Mouse (Mus musculus): ENCODE measurements around the gene Cyfip2.
A peak's percentile ranks its signal among the peaks of the same experiment; 100 is the strongest.

Gene Cyfip2

DNA sequence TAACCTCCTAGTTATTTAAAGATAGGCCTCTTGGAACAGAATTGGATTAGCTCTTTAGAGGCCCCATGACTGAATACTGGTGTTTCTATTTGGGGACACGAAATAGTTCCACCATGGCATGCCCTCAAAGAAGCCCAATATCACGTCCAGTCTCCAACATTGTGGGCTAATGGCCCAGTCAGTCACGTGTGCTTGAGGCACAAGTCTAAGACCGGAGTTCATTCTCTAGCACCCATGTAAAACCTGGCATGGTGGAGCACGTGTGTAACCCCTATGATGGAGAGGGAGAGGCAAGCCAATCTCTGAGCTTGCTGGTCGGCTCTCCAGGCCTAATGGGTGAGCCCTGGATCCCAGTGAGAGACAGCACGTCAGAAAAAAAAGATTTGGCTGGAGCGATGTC lies 36.5 kb downstream of the Cyfip2 start:
- DNase-seq (ENCODE audit: low spot score), result no peak

DNA sequence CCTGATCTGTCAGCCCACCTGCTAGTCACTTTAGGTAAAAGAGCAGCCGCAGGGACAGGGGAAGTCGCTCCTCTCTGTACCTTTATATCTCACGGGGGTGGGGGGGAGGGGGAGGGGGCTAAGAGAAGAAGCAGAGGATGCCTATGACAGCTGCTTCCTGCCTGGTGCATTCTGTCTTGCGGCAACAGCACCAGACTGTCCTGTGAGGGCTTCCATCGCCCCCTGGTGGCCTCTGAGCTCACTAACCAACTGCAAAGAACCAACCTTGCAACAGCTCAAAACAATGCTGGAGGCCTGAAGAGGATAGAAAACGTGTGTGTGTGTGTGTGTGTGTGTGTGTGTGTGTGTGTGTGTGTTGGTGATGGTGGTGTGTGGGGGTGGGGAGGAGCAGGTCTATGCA lies 37.4 kb downstream of the Cyfip2 start:
- peak; percentile 77 for DNase-seq (ENCODE audit: low spot score)

DNA sequence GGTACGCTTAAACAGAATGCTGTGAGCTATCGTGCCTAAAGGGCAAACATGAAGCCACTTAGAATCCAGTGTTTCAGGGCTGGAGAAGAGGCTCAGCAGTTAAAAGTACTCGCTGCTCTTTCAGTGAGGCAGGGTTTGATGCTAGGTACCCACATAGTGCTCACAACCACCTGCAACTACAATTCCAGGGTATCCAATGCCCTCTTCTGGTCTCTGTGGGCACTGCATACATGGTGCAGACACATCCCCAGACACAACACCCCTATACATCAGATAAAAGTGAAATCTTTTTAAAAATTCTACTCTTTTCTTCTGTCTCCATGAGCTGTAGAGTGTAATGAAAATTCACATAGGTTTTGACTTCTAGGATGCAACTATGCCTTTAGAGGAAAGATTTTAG lies 38.7 kb downstream of the Cyfip2 start:
- no peak for DNase-seq (ENCODE audit: low spot score)

DNA sequence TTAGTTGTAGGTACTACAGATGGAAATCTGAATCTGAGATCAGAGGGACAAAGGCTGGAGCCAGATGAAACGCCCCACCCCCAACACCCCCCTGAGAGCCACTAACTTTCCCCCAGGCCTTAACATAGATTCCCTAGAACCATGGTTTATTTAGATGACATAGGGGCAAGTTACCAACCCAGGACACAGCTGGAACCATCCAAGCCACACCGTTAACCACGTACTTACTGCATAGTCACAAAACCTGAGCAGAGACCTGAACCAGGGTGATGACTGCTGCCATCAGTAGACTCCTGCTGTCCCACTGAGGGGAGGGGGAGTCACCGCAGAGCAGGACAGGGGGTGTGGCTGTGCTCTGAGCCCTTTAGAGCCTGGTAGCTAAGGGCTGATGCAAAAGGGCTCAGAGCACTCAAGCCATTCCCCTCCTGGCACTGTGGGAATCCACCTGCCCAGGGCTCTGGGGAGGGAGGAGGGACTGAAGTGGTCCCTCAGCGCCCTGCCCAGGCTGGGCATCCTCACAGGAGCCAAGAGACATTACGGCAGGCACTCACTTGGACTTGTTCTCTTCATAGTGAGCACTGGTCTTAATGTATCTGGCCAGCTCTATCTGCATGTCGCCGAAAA lies 40.5 kb downstream of the Cyfip2 start:
- no peak for DNase-seq (ENCODE audit: low spot score)

DNA sequence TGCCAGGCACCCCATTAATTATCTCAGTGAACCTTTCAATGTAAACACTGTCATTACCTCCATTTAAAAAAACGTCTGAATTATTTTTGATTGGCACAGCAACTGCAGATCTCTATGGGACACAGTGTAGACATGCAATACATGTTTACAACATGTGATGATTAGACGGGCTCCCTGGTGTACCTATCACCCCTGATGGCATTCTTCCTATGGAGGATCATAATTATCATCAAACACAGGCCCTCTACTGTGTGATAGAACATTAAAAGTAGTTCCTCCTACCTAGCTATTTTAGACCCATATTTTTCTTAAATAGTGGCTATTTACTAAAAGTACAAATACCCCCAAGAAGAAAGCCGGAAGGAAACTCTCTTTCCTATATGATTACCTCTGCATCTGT lies 42.8 kb downstream of the Cyfip2 start:
- no peak for DNase-seq (ENCODE audit: low spot score)

DNA sequence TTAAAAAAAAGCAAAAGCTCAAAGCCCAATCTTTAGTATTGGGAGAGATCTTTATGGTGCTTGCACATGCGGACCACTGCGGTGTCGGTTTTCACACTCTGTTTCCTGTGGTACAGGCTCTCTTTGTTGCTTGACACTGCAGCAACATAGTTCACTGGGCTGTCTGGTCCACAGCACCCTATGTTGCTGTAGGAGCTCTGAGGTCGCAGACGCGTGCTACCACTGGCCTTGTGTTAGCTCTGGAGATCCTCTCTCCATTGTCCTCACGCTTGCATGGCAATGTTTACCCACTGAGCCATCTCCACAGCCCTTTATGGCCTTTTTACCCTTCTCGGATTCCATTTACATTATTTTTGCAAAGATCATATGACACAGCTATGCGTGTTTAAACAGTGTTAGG lies 43.3 kb downstream of the Cyfip2 start:
- DNase-seq (ENCODE audit: low spot score), result no peak

DNA sequence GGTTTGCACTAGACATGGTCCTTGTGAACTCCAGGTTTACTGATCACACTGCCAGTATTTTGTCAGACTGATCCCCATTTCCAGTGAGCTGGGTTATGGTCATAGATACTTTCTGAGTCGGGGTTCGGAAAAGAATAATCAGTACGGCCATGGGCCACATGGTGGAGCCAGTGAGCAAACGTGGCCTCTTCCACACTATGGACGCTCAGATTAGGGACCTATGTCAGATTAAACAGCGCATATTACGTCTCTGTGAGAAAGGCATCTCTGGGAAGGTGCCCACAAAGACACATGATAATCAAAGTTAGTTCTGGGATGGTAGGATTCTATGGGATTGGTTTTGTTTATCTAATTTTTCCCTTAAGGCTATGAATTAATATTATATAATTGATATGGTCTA lies 43.7 kb downstream of the Cyfip2 start:
- peak; percentile 59 for DNase-seq (ENCODE audit: low spot score)

DNA sequence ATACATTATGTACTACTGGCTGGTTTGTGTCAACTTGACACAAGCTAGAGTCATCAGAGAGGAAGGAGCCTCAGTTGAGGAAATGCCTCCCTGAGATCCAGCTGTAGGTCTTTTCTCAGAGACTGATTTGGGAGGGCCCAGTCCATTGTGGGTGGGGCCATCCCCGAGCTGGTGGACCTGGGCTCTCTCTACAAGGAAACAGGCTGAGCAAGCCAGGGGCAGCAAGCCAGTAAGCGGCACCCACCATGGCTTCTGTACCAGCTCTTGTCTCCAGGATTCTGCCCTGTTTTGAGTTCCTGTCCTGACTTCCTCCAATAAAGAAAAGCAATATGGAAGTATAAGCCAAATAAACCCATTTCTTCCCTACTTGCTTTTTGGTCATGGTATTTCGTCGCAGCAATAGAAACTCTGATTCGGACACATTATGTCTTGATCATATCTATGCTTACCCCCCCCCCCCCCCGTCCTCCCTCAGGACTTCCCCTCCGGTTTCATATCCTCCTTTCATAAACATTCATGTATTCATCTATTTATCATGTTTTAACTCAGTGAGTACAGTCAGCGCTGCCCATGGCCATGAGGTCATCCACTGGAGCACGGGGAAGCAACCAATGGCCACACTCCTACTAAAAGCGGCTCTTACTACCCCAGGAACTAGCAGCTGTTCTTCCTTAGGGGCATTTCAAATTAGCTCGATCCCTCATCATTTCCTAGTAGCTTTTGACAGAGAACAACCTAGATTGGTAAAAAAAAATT lies 47.5 kb downstream of the Cyfip2 start:
- DNase-seq (ENCODE audit: low spot score), result no peak

DNA sequence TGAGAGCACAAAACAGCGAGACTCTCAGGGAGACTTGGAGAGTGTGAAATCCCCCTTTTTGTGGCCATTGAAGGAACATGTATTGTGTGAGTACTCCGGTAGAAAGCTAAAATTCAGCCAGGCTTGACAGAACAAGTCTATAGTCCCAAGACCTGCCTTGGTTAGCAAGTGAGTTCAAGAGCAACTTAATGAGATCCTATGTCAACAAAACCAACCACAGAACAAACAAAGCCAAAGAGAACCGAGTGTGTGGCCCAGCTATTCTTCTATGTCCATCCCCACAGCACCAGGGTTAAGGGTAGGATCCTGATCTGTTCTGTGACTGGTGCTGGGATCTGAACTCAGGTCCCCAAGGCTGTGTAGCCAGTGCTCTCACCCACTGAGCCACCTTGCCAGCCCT lies 48.1 kb downstream of the Cyfip2 start:
- DNase-seq (ENCODE audit: low spot score), result no peak

DNA sequence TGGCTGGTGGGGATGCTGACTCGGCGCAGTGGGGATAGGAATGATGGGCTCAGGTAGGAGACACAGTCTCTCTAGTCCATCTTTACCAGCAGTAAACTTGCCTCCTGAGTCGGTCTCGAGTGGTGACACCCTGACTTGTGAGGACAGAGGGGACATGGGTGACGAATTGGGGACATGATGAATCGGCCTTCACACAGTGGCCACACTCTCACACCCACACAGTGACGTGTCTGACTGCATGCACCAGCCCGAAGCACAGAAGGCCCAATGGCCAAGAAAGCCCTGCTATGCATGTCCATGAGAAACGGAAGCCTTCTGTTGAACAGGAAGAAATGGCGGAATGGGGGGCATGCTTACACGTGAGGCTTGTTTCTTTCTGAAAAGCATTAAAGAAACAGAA lies 49.4 kb downstream of the Cyfip2 start:
- DNase-seq (ENCODE audit: low spot score), result no peak

DNA sequence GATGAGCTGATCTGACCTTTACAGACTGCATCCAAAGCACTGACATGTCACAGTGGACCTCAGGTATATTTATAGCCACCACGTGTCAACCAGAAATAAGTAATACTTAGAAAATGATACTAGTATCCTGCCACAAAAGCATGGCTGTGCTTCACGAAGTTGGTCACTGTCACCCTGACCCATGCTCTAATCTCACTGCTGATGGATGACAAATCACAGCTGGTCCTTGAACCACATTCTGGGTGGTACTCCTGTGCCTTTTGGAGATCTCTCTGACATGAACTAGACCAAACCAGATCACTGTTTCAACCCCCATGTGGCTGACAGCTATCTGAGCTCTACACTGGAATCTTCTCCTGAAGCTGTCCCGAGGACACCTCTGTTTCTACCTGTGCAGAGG lies 49.8 kb downstream of the Cyfip2 start:
- no peak for DNase-seq (ENCODE audit: low spot score)

DNA sequence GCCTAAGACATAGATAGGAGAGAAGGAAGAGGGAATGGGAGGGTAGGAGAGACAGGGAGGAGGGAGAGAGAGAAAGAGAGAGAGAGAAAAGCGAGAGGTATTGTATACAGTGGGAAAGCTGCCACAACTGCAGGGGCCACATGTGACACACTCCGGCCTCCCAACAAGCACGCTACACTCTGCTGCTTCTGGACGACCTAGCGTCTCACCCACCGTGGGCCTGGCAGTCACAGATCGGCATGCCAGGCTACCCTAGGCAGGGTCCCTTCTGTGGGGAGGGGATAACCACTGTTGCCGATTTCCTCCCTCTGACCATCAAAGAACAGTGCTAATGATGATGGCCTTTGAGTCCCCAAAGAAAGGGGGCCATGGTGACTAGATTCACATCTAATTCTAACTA lies 53.9 kb downstream of the Cyfip2 start:
- no peak for DNase-seq (ENCODE audit: low spot score)

DNA sequence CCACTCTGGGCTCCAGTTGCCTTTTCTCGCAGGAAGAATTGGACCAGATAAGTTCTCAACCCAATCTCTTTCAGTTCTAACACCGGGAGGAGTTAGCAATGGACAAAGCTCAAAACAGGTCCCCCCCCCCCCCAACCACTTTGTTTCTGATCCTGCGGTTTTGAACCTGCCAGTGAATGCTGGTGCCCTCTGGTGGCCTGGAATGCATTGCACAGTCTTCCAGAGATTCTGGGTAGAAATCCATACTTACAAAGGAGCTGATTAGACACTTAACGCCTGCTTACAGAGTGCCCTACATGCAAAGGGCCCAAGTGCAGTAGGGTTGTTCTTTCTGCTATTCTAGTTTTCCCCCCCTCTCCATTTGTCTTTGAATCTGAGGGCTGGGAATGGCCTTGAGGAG lies 54.5 kb downstream of the Cyfip2 start:
- DNase-seq (ENCODE audit: low spot score), result peak; percentile 14

DNA sequence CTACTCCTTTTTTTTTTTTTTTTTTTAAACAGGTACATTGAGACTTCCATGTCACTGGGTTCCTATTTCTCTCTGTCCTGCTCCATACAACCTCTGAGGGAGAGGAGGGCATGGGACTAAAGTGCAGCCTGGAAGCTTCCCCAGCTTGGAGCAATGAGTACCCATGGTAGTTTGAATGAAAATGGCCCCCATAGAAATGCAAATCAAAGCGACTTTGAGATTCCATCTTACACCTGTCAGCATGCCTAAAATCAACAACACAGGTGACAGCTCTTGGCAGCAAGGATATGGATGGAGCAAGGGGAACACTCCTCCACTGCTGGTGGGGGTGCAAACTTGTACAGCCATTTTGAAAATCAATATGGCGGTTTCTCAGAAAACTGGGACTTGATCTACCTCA lies 57.4 kb downstream of the Cyfip2 start:
- no peak for DNase-seq (ENCODE audit: low spot score)

DNA sequence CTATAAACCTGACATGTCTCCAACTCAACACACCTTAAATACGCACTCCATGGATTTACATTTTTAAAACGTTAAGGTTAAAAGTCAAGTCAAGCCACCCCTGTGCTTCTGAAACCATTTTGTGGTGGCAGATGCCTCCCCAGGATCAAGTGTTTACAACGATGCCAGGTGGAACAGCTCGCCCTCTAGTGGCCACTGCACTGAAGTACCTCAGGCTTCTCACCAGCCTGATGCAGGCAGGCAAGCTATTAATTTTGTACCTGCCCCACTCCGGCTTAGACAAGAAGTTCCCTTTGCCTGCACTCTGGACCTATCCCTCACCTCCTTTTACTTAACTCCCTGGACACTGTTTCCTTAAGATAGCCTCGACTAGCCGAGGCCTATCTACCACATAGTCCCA lies 60.7 kb downstream of the Cyfip2 start:
- DNase-seq (ENCODE audit: low spot score), result peak; percentile 66

DNA sequence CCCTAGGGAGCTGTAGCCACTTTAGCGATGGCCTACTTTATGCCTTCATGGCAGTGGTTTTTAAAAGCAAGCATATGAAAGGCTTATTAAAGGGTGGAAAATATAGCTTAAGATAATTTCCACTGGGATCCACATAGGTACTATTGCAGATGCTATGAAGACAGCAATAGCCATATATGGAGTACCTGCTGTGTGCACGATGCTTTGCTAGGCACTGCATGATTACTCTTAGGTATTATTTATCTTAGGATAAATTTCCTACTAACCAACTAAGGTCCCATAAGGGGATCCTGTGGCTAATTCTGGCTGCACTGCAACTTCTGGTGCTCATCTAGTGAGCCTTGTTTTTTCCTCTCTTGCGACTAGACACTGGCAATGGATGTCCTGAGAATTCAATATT lies 64.3 kb downstream of the Cyfip2 start:
- DNase-seq (ENCODE audit: low spot score), result no peak

DNA sequence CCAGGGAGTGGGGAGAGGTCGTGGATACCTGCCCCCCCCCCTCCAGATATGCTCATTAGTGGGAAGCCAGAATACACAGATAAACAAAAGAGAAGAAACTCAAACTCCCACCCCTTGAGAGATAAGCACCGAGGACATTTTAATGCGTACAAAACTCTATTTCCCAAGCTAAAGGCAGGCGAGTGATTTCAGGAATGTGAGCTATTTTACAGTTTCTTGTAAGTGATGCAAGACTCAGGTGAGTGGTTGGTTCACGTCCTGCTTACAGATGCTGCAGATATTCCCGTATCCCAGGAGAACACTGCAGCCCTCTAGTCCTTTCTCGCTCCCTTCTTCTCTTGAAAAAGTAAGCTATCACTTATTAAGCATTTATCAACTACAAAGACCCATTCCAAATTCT lies 66.3 kb downstream of the Cyfip2 start:
- no peak for DNase-seq (ENCODE audit: low spot score)

DNA sequence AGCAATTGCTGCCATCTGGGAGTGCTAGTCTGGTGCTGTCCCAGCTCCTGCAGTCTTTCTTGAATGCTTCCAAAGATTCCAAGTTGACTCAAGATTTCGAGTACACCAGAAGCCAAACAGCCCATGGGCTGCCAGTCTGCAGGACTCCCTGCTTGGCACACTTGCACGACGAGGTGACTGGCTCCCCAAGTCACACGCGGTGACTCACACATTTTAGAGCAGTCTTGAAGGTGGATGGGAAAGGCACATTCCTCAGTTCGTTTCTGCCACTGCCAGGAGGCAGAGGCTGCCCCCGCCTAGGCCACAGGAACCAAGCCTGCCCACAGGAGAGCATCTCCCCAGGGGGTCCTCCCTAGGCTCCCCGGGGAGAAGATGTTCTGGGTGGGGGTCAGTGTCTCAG lies 66.7 kb downstream of the Cyfip2 start:
- DNase-seq (ENCODE audit: low spot score), result no peak

DNA sequence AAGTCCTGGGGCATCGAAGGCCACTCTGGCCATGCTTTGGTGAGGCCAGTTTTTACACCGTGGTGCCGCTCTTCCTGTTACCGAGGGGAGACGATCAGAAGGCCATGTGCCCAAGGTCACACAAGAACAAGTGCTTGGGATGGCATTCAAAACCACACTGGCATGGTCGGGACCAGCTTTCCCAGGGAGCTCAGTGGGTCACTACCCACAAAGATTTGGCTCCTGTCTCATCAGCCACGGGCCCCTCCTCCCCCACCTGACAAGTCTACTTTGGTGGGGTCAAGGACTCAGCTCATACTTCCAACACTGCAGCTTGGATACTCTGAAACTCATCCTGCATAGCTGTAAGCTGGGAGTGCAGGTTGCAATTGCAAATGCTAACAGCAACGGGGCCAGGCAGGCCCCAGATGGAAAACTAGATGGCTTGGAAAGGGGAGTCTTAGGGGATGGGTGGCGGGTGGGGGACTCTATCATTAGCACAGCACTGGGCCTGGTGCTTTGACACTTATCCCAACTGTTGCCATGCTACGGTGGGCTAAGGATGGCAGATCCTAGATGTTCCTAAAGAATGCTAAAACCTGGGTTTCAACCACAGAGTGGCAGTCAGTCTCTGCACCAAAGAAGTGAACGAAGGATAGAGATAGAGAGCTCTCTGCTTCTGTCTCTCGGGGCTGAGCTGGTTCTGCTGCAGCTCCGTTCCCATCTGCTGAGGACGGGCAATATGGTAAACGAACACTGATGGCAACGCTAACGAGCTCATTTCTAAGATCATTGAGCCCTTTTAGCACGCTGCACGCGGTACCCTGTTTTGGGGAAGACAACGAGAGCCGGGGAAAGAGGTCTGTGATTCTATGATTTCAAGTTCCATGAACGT lies 67.7 kb downstream of the Cyfip2 start:
- no peak for DNase-seq (ENCODE audit: low spot score)

DNA sequence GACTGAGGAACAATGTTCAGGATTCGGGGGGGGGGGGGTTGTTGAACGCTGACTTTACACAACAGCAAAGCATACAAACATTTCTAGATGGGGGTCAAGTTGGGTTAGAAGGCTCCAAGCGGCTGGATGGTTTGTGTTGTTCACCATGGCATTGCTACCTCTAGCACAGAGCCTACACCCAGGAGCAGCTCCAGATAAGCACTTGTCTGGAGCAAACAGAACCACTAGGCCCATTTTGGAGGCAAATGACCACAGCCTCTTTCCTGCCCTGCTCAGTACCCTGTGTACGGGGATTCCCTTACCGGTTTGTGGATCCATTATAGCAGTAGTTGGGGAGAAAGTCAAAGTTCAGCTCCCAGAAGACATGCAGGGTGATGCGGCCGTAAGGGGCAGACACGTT lies 70.7 kb downstream of the Cyfip2 start:
- no peak for DNase-seq (ENCODE audit: low spot score)

DNA sequence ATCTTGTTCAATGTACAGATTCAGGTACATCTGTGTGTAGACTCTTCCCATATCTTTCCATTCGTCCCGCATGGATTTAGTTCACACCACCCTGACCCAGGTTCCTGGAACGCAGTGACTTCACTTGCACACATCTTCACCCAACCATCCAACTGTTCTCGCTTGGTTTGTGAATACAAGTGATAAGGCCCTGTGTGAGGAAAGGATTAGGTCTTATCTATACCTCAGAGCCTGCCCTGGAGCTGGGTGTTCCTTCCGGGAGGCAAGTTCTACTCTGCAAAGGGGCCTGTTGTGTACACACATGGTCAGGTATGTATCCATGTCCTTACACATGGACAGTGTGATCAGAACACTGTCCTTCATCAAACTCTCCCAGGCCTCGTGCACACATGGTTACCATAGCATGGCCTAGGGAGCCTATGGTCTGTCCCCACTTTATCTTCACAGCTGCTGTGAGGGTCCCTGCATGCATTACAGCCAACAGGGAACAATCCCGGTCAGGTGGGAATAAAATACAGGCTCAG lies 71.4 kb downstream of the Cyfip2 start:
- no peak for DNase-seq (ENCODE audit: low spot score)

DNA sequence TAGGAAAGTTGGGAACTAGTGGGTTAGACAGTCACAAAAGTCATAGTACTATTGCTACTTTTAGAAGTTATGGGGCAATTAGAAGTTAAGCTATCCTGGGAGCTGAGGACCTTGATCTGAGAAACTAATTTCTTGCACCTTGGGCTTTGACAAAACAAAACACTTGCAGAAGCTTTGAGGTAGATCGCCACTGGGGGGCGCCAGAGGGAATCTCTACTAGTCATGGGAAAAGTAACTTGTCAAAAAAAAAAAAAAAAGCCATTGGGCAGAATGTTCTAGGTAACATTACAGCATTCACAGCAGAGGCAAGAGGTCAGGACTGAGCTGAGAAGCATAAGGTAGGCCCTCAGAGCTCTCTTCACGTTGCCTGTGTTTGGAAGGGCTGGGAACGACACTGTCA lies 75.7 kb downstream of the Cyfip2 start:
- peak; percentile 66 for DNase-seq (ENCODE audit: low spot score)

DNA sequence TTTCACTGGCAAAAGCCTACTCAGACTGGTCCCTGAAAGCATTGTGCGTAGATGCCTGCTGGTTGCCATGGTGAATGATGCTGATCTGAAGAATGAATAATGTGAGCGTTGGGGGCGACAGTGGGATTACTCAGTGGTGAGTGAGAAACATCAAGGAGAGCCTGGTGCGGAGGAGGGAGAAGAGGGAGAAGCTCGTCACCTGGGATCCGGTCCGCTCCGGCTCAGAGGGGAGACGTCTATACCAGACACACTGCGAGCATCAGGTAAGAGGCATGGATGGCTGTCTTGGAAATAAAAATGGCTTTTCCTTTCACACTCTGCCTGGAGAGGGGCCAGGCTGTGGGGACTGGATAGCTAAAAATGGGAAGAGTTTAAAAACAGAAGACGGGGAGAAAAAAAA lies 77.3 kb downstream of the Cyfip2 start, which contains the start of gene Fndc9:
TSS of gene Fndc9 (plus strand) at position 198 of the 400 bp plus-strand sequence.
- no peak for DNase-seq (ENCODE audit: low spot score)
